10 mouse cellular contexts compared by ENCODE assay signal in the genomic region with DNA sequence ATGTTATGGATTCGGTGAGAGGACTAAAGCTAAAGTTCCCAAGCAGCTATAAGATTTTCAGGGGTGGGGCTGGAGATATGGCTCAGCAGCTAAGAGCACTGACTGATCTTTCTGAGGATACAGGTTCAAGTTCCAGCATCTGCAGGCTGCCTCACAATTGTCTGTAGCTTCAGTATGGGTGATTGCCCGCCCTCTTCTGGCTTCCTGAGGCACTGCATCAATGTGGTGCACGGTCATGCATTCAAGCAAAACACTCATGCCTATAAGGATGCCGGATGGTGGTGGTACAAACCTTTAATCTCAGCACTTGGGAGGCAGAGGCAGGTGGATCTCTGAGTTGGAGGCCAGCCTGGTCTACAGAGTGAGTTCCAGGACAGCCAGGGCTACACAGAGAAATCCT. TPM values are rescaled to one million over a fixed set of nuclear protein-coding genes. Genes with fewer than 3 reads are reported as not detected.
DNase-seq lines count a peak whose midpoint lies in the region; ATAC-seq and TF ChIP-seq lines count a peak whose summit lies in the region.
"Had no signal": no experiment of that assay in that cellular context is flagged by ENCODE, and none has a peak within 500 bp of the region (broad histone marks: within the 10 kb centered on the region; RNA-seq: fewer than 3 reads in every experiment).

No protein-coding gene starts in this region.

- DNase-seq in intestine, embryonic 14.5 days (ENCODE audit: low spot score), result peak; percentile 70
- DNase-seq in CD4-positive, CD25-positive, alpha-beta regulatory T cell, adult 2 months (ENCODE audit: low read depth, low spot score), result peak; percentile 83
- peak; percentile 50 for DNase-seq in adrenal gland, adult 2 months
- peak; percentile 68 for DNase-seq in embryonic facial prominence, embryonic 11.5 days (ENCODE audit: low spot score)
- DNase-seq in kidney, postnatal 36 days, result peak; percentile 66 to 82
- DNase-seq in stomach, postnatal 0 days (ENCODE audit: low spot score), result peak; percentile 63

- H3K4me3 ChIP-seq in intestine, embryonic 14.5 days (ENCODE audit: low read depth, low read length), result no peak overlapping the region
- no peak overlapping the region for H3K4me3 ChIP-seq in intestine, embryonic 15.5 days (replicated peaks)
- H3K4me3 ChIP-seq in embryonic facial prominence, embryonic 11.5 days (ENCODE audit: low read depth, low read length), result no peak overlapping the region
- no peak overlapping the region for H3K4me3 ChIP-seq in stomach, postnatal 0 days (ENCODE audit: low read depth, low read length)
- H3K4me3 ChIP-seq: embryonic facial prominence, embryonic 13.5 days; limb, embryonic 12.5 days had no signal

- H3K9me3 ChIP-seq in intestine, embryonic 14.5 days (ENCODE audit: control insufficient read depth, low read length), result no peaks in the 10 kb centered on the region
- no peaks in the 10 kb centered on the region for H3K9me3 ChIP-seq in intestine, embryonic 15.5 days
- no peaks in the 10 kb centered on the region for H3K9me3 ChIP-seq in embryonic facial prominence, embryonic 11.5 days (replicated peaks; ENCODE audit: control insufficient read depth, low read length)
- no peaks in the 10 kb centered on the region for H3K9me3 ChIP-seq in stomach, postnatal 0 days (ENCODE audit: control insufficient read depth, low read length)
- H3K9me3 ChIP-seq: embryonic facial prominence, embryonic 13.5 days; limb, embryonic 12.5 days had no signal

- H3K4me2 ChIP-seq in intestine, embryonic 14.5 days (ENCODE audit: low read length), result no peak overlapping the region
- H3K4me2 ChIP-seq in intestine, embryonic 15.5 days (replicated peaks), result no peak overlapping the region
- H3K4me2 ChIP-seq in embryonic facial prominence, embryonic 11.5 days (ENCODE audit: low read depth, low read length), result no peak overlapping the region
- H3K4me2 ChIP-seq in stomach, postnatal 0 days (replicated peaks; ENCODE audit: low read depth), result no peak overlapping the region
- H3K4me2 ChIP-seq: embryonic facial prominence, embryonic 13.5 days; limb, embryonic 12.5 days had no signal

- TF ChIP-seq CTCF in stomach, postnatal 0 days (IDR thresholded peaks at IDR 0.05; ENCODE audit: low read depth), result peak; percentile 82

- ATAC-seq in intestine, embryonic 14.5 days (replicated peaks; ENCODE audit: low FRiP score, low TSS enrichment, low read depth), result no peak
- ATAC-seq in intestine, embryonic 15.5 days, result no peak
- ATAC-seq in embryonic facial prominence, embryonic 11.5 days (replicated peaks; ENCODE audit: insufficient number of reproducible peaks, low FRiP score, low TSS enrichment, low read depth), result no peak
- ATAC-seq in megakaryocyte progenitor cell, adult 5-6 weeks (replicated peaks; ENCODE audit: poor library complexity), result peak; percentile 85
- no peak for ATAC-seq in stomach, postnatal 0 days (ENCODE audit: low FRiP score, low TSS enrichment)

- 30% methylated on average over 4 of the region's 4 CpGs for WGBS in intestine, embryonic 14.5 days
- 30% methylated on average over 4 of the region's 4 CpGs for WGBS in intestine, embryonic 15.5 days
- WGBS in embryonic facial prominence, embryonic 11.5 days, result 37% methylated on average over 4 of the region's 4 CpGs
- 22% methylated on average over 4 of the region's 4 CpGs for WGBS in stomach, postnatal 0 days

- H3K36me3 ChIP-seq in intestine, embryonic 14.5 days (ENCODE audit: control insufficient read depth, insufficient read depth, low read length), result peaks cover 13% of the 10 kb centered on the region; the same call in 1 of the 2 replicates
- H3K36me3 ChIP-seq in intestine, embryonic 15.5 days, result peaks cover 9% of the 10 kb centered on the region; the same call in 1 of the 2 replicates
- no peaks in the 10 kb centered on the region; the same call in 1 of the 2 replicates for H3K36me3 ChIP-seq in embryonic facial prominence, embryonic 11.5 days (replicated peaks; ENCODE audit: control insufficient read depth, insufficient read depth, low read depth, low read length)
- H3K36me3 ChIP-seq in stomach, postnatal 0 days (ENCODE audit: control insufficient read depth, insufficient read depth, low read length), result peaks cover 2% of the 10 kb centered on the region; the same call in 1 of the 2 replicates

- H3K9ac ChIP-seq in intestine, embryonic 14.5 days (ENCODE audit: low read length), result no peak overlapping the region
- no peak overlapping the region for H3K9ac ChIP-seq in intestine, embryonic 15.5 days
- no peak overlapping the region for H3K9ac ChIP-seq in embryonic facial prominence, embryonic 11.5 days (replicated peaks; ENCODE audit: low read length)
- H3K9ac ChIP-seq in stomach, postnatal 0 days (ENCODE audit: low read length), result no peak overlapping the region
- H3K9ac ChIP-seq: embryonic facial prominence, embryonic 13.5 days; limb, embryonic 12.5 days had no signal

- H3K27me3 ChIP-seq in intestine, embryonic 14.5 days (replicated peaks; ENCODE audit: control insufficient read depth, insufficient read depth, low read length), result no peaks in the 10 kb centered on the region
- H3K27me3 ChIP-seq in intestine, embryonic 15.5 days (replicated peaks), result no peaks in the 10 kb centered on the region
- 0 out of 2 replicates have a peak, but pooled peaks cover 2% of the 10 kb centered on the region for H3K27me3 ChIP-seq in embryonic facial prominence, embryonic 11.5 days (ENCODE audit: control insufficient read depth, insufficient read depth, low read length)
- no peaks in the 10 kb centered on the region for H3K27me3 ChIP-seq in stomach, postnatal 0 days (ENCODE audit: control insufficient read depth, insufficient read depth, low read length)
- H3K27me3 ChIP-seq: embryonic facial prominence, embryonic 13.5 days had no signal

- no peak overlapping the region for H3K27ac ChIP-seq in intestine, embryonic 14.5 days (ENCODE audit: low read depth)
- H3K27ac ChIP-seq in intestine, embryonic 15.5 days, result no peak overlapping the region
- H3K27ac ChIP-seq in embryonic facial prominence, embryonic 11.5 days (replicated peaks; ENCODE audit: low read depth, low read length), result no peak overlapping the region
- H3K27ac ChIP-seq in stomach, postnatal 0 days (replicated peaks), result no peak overlapping the region
- H3K27ac ChIP-seq: embryonic facial prominence, embryonic 13.5 days; limb, embryonic 12.5 days had no signal

- H3K4me1 ChIP-seq in intestine, embryonic 14.5 days (replicated peaks; ENCODE audit: control insufficient read depth, insufficient read depth, low read length), result 0 out of 2 replicates have a peak, but pooled peaks cover 5% of the 10 kb centered on the region
- H3K4me1 ChIP-seq in intestine, embryonic 15.5 days (replicated peaks), result no peaks in the 10 kb centered on the region
- no peaks in the 10 kb centered on the region for H3K4me1 ChIP-seq in embryonic facial prominence, embryonic 11.5 days (ENCODE audit: control insufficient read depth, insufficient read depth, low read length)
- no peaks in the 10 kb centered on the region for H3K4me1 ChIP-seq in stomach, postnatal 0 days (replicated peaks; ENCODE audit: control insufficient read depth, insufficient read depth)

- no peak for TF ChIP-seq EP300 in stomach, postnatal 0 days (optimal IDR thresholded peaks at IDR 0.05)

RNA-seq across cellular contexts. Expression of gene 1700022I11Rik, which starts 7.8 kb away (rescaled TPM):
- polyA plus RNA-seq in intestine, embryonic 14.5 days (2014; fragmentation: Nextera tagmentation; extraction: Ambion mirVana), result 0.44 and 0.97 TPM in 2 replicates
- 0.28 and 0.33 TPM in 2 replicates for polyA plus RNA-seq in intestine, embryonic 15.5 days (2015; fragmentation: Nextera tagmentation; extraction: Ambion mirVana)
- total RNA-seq in adrenal gland, adult 2 months (2021), result not detected
- not detected in 2 replicates for polyA plus RNA-seq in adrenal gland, adult 2 months (2012; rRNA removed)
- polyA plus RNA-seq in embryonic facial prominence, embryonic 11.5 days (2014; fragmentation: Nextera tagmentation; extraction: Ambion mirVana), result 0.70 and 0.76 TPM in 2 replicates
- total RNA-seq in megakaryocyte progenitor cell, adult 5-6 weeks (2015), result not detected in 2 replicates
- total RNA-seq in megakaryocyte progenitor cell, adult 5-6 weeks (2017), result 0.37 and 0.41 TPM in 2 replicates
- polyA plus RNA-seq in stomach, postnatal 0 days (2015; fragmentation: Nextera tagmentation; extraction: Ambion mirVana), result 0.41 and 0.46 TPM in 2 replicates

RNA-seq across cellular contexts. Expression of gene Dnajb5, which starts 12.0 kb away (rescaled TPM):
- 7.3 and 7.4 TPM in 2 replicates for polyA plus RNA-seq in intestine, embryonic 14.5 days (2014; fragmentation: Nextera tagmentation; extraction: Ambion mirVana)
- polyA plus RNA-seq in intestine, embryonic 15.5 days (2015; fragmentation: Nextera tagmentation; extraction: Ambion mirVana), result 7.3 and 8.4 TPM in 2 replicates
- 10 to 100 TPM; 17.7 to 18.3 TPM for total RNA-seq in adrenal gland, adult 2 months (2021)
- 7.4 TPM in 2 replicates for polyA plus RNA-seq in adrenal gland, adult 2 months (2012; rRNA removed)
- polyA plus RNA-seq in embryonic facial prominence, embryonic 11.5 days (2014; fragmentation: Nextera tagmentation; extraction: Ambion mirVana), result 8.6 and 9.7 TPM in 2 replicates
- total RNA-seq in megakaryocyte progenitor cell, adult 5-6 weeks (2015), result 2.2 and 4.5 TPM in 2 replicates
- total RNA-seq in megakaryocyte progenitor cell, adult 5-6 weeks (2017), result 0.98 and 1.1 TPM in 2 replicates
- polyA plus RNA-seq in stomach, postnatal 0 days (2015; fragmentation: Nextera tagmentation; extraction: Ambion mirVana), result 9.0 and 9.4 TPM in 2 replicates

RNA-seq across cellular contexts. Expression of gene Vcp, which starts 38.7 kb away (rescaled TPM):
- 481 and 510 TPM in 2 replicates for polyA plus RNA-seq in intestine, embryonic 14.5 days (2014; fragmentation: Nextera tagmentation; extraction: Ambion mirVana)
- polyA plus RNA-seq in intestine, embryonic 15.5 days (2015; fragmentation: Nextera tagmentation; extraction: Ambion mirVana), result 461 and 483 TPM in 2 replicates
- 100 to 1,000 TPM; 305 to 320 TPM for total RNA-seq in adrenal gland, adult 2 months (2021)
- 671 and 857 TPM in 2 replicates for polyA plus RNA-seq in adrenal gland, adult 2 months (2012; rRNA removed)
- 686 and 688 TPM in 2 replicates for polyA plus RNA-seq in embryonic facial prominence, embryonic 11.5 days (2014; fragmentation: Nextera tagmentation; extraction: Ambion mirVana)
- total RNA-seq in megakaryocyte progenitor cell, adult 5-6 weeks (2015), result 126 and 153 TPM in 2 replicates
- 268 and 294 TPM in 2 replicates for total RNA-seq in megakaryocyte progenitor cell, adult 5-6 weeks (2017)
- polyA plus RNA-seq in stomach, postnatal 0 days (2015; fragmentation: Nextera tagmentation; extraction: Ambion mirVana), result 280 and 282 TPM in 2 replicates

RNA-seq across cellular contexts. Expression of gene Phf24, which starts 45.1 kb away (rescaled TPM):
- 1.6 and 1.9 TPM in 2 replicates for polyA plus RNA-seq in intestine, embryonic 14.5 days (2014; fragmentation: Nextera tagmentation; extraction: Ambion mirVana)
- 0.82 and 1.6 TPM in 2 replicates for polyA plus RNA-seq in intestine, embryonic 15.5 days (2015; fragmentation: Nextera tagmentation; extraction: Ambion mirVana)
- 1 to 10 TPM in 1 of 2 experiments, under 1 TPM in 1; 0.92 to 2.6 TPM for total RNA-seq in adrenal gland, adult 2 months (2021)
- polyA plus RNA-seq in adrenal gland, adult 2 months (2012; rRNA removed), result 1.8 and 3.1 TPM in 2 replicates
- polyA plus RNA-seq in embryonic facial prominence, embryonic 11.5 days (2014; fragmentation: Nextera tagmentation; extraction: Ambion mirVana), result 0.43 and 0.80 TPM in 2 replicates
- total RNA-seq in megakaryocyte progenitor cell, adult 5-6 weeks (2015), result 0.30 and 0.46 TPM in 2 replicates
- 0.03 and 0.79 TPM in 2 replicates for total RNA-seq in megakaryocyte progenitor cell, adult 5-6 weeks (2017)
- 6.1 and 6.5 TPM in 2 replicates for polyA plus RNA-seq in stomach, postnatal 0 days (2015; fragmentation: Nextera tagmentation; extraction: Ambion mirVana)

RNA-seq across cellular contexts. Expression of gene Fancg, which starts 48.7 kb away (rescaled TPM):
- polyA plus RNA-seq in intestine, embryonic 14.5 days (2014; fragmentation: Nextera tagmentation; extraction: Ambion mirVana), result 16.6 and 17.8 TPM in 2 replicates
- polyA plus RNA-seq in intestine, embryonic 15.5 days (2015; fragmentation: Nextera tagmentation; extraction: Ambion mirVana), result 15.0 and 15.2 TPM in 2 replicates
- 1 to 10 TPM; 7.7 to 8.9 TPM for total RNA-seq in adrenal gland, adult 2 months (2021)
- polyA plus RNA-seq in adrenal gland, adult 2 months (2012; rRNA removed), result 10.8 and 13.5 TPM in 2 replicates
- polyA plus RNA-seq in embryonic facial prominence, embryonic 11.5 days (2014; fragmentation: Nextera tagmentation; extraction: Ambion mirVana), result 19.7 and 22.7 TPM in 2 replicates
- 18.3 and 19.3 TPM in 2 replicates for total RNA-seq in megakaryocyte progenitor cell, adult 5-6 weeks (2015)
- 12.3 and 17.8 TPM in 2 replicates for total RNA-seq in megakaryocyte progenitor cell, adult 5-6 weeks (2017)
- polyA plus RNA-seq in stomach, postnatal 0 days (2015; fragmentation: Nextera tagmentation; extraction: Ambion mirVana), result 7.0 and 7.7 TPM in 2 replicates
